23 mouse cellular contexts compared by ENCODE assay signal in genomic region chr1:113194116-113194812, GRCm38 (mm10).
DNase-seq lines count a peak whose midpoint lies in the region; ATAC-seq and TF ChIP-seq lines count a peak whose summit lies in the region.
"Had no signal": no experiment of that assay in that cellular context is flagged by ENCODE, and none has a peak within 500 bp of the region (broad histone marks: within the 10 kb centered on the region; RNA-seq: fewer than 3 reads in every experiment).

No protein-coding gene starts in this region.

- ATAC-seq in intestine, embryonic 15.5 days: peak; percentile 90
- peak; percentile 95 for ATAC-seq in intestine, embryonic 16.5 days
- ATAC-seq in liver, embryonic 14.5 days (ENCODE audit: insufficient read depth): 0 out of 2 replicates have a peak, but pooled peaks have one; percentile 35
- peak; percentile 73 for ATAC-seq in liver, postnatal 0 days
- ATAC-seq: CD4-positive, CD25-positive, alpha-beta regulatory T cell, adult 4 months; forebrain, embryonic 14.5 days; hindbrain, embryonic 16.5 days had no signal

- peak in 1 of 3 experiments; percentile 3 for DNase-seq in liver, embryonic 14.5 days (ENCODE audit: low read depth in 3 of 3, low spot score in 3 of 3)
- no peak for DNase-seq in liver, postnatal 0 days
- DNase-seq in cerebellum, adult 9-11 months: no peak
- no peak for DNase-seq in frontal cortex, postnatal 36 days (ENCODE audit: low spot score in 2 of 2)
- no peak for DNase-seq in heart, postnatal 36 days
- DNase-seq: adrenal gland, adult 2 months; adrenal gland, postnatal 14 days; cerebellum, adult 11 months; cerebellum, adult 2 months; cerebellum, postnatal 10 days; cerebellum, postnatal 36 days; gastrocnemius, postnatal 10 days; gastrocnemius, postnatal 36 days; heart, adult 11 months had no signal

- no peak for TF ChIP-seq EP300 in liver, embryonic 14.5 days (IDR thresholded peaks at IDR 0.05; ENCODE audit: low read depth)
- no peak for TF ChIP-seq EP300 in liver, postnatal 0 days (IDR thresholded peaks at IDR 0.05; ENCODE audit: low read depth)

- H3K27ac ChIP-seq in intestine, embryonic 15.5 days: no peak overlapping the region
- H3K27ac ChIP-seq in intestine, embryonic 16.5 days (ENCODE audit: low read length): no peak overlapping the region
- H3K27ac ChIP-seq in liver, embryonic 14.5 days: no peak overlapping the region
- no peak overlapping the region for H3K27ac ChIP-seq in liver, postnatal 0 days (ENCODE audit: low read depth)
- H3K27ac ChIP-seq: forebrain, embryonic 10.5 days; hindbrain, embryonic 10.5 days; hindbrain, embryonic 13.5 days had no signal

- no peaks in the 10 kb centered on the region for H3K27me3 ChIP-seq in intestine, embryonic 15.5 days (replicated peaks)
- no peaks in the 10 kb centered on the region for H3K27me3 ChIP-seq in intestine, embryonic 16.5 days (replicated peaks; ENCODE audit: control insufficient read depth, insufficient read depth, low read length)
- no peaks in the 10 kb centered on the region for H3K27me3 ChIP-seq in liver, embryonic 14.5 days (ENCODE audit: control insufficient read depth, insufficient read depth, low read length)
- no peaks in the 10 kb centered on the region for H3K27me3 ChIP-seq in liver, postnatal 0 days (ENCODE audit: insufficient read depth, low read length)
- H3K27me3 ChIP-seq: hindbrain, embryonic 13.5 days had no signal

- intact Hi-C loops in heart, postnatal 36 days (cut with DNase I): no loop called here

- no peak overlapping the region for H3K4me3 ChIP-seq in intestine, embryonic 15.5 days (replicated peaks)
- no peak overlapping the region for H3K4me3 ChIP-seq in intestine, embryonic 16.5 days (ENCODE audit: low read length)
- no peak overlapping the region for H3K4me3 ChIP-seq in liver, embryonic 14.5 days (ENCODE audit: insufficient read depth in 1 of 2, low read depth in 2 of 2, low read length in 2 of 2)
- no peak overlapping the region for H3K4me3 ChIP-seq in liver, postnatal 0 days (ENCODE audit: low read depth, low read length)
- H3K4me3 ChIP-seq: forebrain, embryonic 10.5 days; hindbrain, embryonic 10.5 days; hindbrain, embryonic 13.5 days had no signal

- H3K4me2 ChIP-seq in intestine, embryonic 15.5 days (replicated peaks): no peak overlapping the region
- H3K4me2 ChIP-seq in intestine, embryonic 16.5 days (ENCODE audit: low read depth, low read length): no peak overlapping the region
- H3K4me2 ChIP-seq in liver, embryonic 14.5 days (ENCODE audit: low read depth): no peak overlapping the region
- no peak overlapping the region for H3K4me2 ChIP-seq in liver, postnatal 0 days (ENCODE audit: low read depth, low read length)
- H3K4me2 ChIP-seq: heart, embryonic 11.5 days; hindbrain, embryonic 13.5 days had no signal

- H3K9me3 ChIP-seq in intestine, embryonic 15.5 days: no peaks in the 10 kb centered on the region
- no peaks in the 10 kb centered on the region for H3K9me3 ChIP-seq in intestine, embryonic 16.5 days (ENCODE audit: control insufficient read depth, low read length)
- no peaks in the 10 kb centered on the region for H3K9me3 ChIP-seq in liver, embryonic 14.5 days (ENCODE audit: control insufficient read depth, low read length)
- H3K9me3 ChIP-seq in liver, postnatal 0 days (ENCODE audit: low read length): no peaks in the 10 kb centered on the region
- H3K9me3 ChIP-seq: forebrain, embryonic 10.5 days; hindbrain, embryonic 10.5 days; hindbrain, embryonic 13.5 days had no signal

- no peaks in the 10 kb centered on the region for H3K4me1 ChIP-seq in intestine, embryonic 15.5 days (replicated peaks)
- no peaks in the 10 kb centered on the region for H3K4me1 ChIP-seq in intestine, embryonic 16.5 days (ENCODE audit: control insufficient read depth, insufficient read depth, low read length)
- H3K4me1 ChIP-seq in liver, embryonic 14.5 days (replicated peaks; ENCODE audit: control insufficient read depth in 2 of 2, insufficient read depth in 2 of 2, low read length in 1 of 2): no peaks in the 10 kb centered on the region
- no peaks in the 10 kb centered on the region for H3K4me1 ChIP-seq in liver, postnatal 0 days (ENCODE audit: insufficient read depth)
- H3K4me1 ChIP-seq: forebrain, embryonic 10.5 days; hindbrain, embryonic 10.5 days; hindbrain, embryonic 13.5 days had no signal

- no peak for TF ChIP-seq CTCF in liver, embryonic 14.5 days (IDR thresholded peaks at IDR 0.05; ENCODE audit: low read depth)
- no peak for TF ChIP-seq CTCF in liver, postnatal 0 days (IDR thresholded peaks at IDR 0.05; ENCODE audit: low read depth)

- H3K36me3 ChIP-seq in intestine, embryonic 15.5 days: no peaks in the 10 kb centered on the region
- H3K36me3 ChIP-seq in intestine, embryonic 16.5 days (ENCODE audit: control insufficient read depth, insufficient read depth, low read length): no peaks in the 10 kb centered on the region
- H3K36me3 ChIP-seq in liver, embryonic 14.5 days (replicated peaks; ENCODE audit: control insufficient read depth, insufficient read depth, low read depth): no peaks in the 10 kb centered on the region
- no peaks in the 10 kb centered on the region for H3K36me3 ChIP-seq in liver, postnatal 0 days (replicated peaks; ENCODE audit: insufficient read depth, low read length)
- H3K36me3 ChIP-seq: forebrain, embryonic 10.5 days; hindbrain, embryonic 10.5 days; hindbrain, embryonic 13.5 days had no signal

- no peak overlapping the region for H3K9ac ChIP-seq in intestine, embryonic 15.5 days
- no peak overlapping the region for H3K9ac ChIP-seq in intestine, embryonic 16.5 days (ENCODE audit: low read depth, low read length)
- H3K9ac ChIP-seq in liver, embryonic 14.5 days (replicated peaks): no peak overlapping the region
- H3K9ac ChIP-seq in liver, postnatal 0 days (replicated peaks): no peak overlapping the region
- H3K9ac ChIP-seq: hindbrain, embryonic 13.5 days had no signal

- WGBS in intestine, embryonic 15.5 days: 65% methylated on average over 1 of the region's 1 CpGs
- 53% methylated on average over 1 of the region's 1 CpGs for WGBS in intestine, embryonic 16.5 days
- 14% methylated on average over 1 of the region's 1 CpGs for WGBS in liver, embryonic 14.5 days (ENCODE audit: insufficient replicate concordance)
- 61% methylated on average over 1 of the region's 1 CpGs for WGBS in liver, postnatal 0 days (ENCODE audit: insufficient replicate concordance)

Comparison
In these comparisons a context has a peak if more than half of its experiments do, and no peak if none do; other contexts are left out.
1. ATAC-seq: peak in every context shown above with its lines; median percentile 95 in intestine, embryonic 16.5 days; 90 in intestine, embryonic 15.5 days; 73 in liver, postnatal 0 days; 35 in liver, embryonic 14.5 days.